Mouse (Mus musculus): ENCODE measurements around the gene Gm19668.
"Not testable (repeated sequence)": the region's sequence is repeated elsewhere in the genome, so short reads cannot be mapped to it uniquely, and the experiment has no call there.

The Gm19668 gene

GRCm38 (mm10) chr10:77794976-77795375 is 4.0 kb downstream of the Gm19668 start, which contains the start of gene Gm9639:
Gene Gm9639, minus strand, starts transcription at chr10:77795076.
- Histone ChIP-seq H3K27me3 (ENCODE audit: control insufficient read depth, insufficient read depth, low read length, poor library complexity, severe bottlenecking) (no peaks in the 10 kb centered on the region), H3K36me3 (ENCODE audit: control insufficient read depth, insufficient read depth, low read length, poor library complexity, severe bottlenecking) (no peaks in the 10 kb centered on the region)
- no peak for DNase-seq (ENCODE audit: low read depth, low spot score)

DNA sequence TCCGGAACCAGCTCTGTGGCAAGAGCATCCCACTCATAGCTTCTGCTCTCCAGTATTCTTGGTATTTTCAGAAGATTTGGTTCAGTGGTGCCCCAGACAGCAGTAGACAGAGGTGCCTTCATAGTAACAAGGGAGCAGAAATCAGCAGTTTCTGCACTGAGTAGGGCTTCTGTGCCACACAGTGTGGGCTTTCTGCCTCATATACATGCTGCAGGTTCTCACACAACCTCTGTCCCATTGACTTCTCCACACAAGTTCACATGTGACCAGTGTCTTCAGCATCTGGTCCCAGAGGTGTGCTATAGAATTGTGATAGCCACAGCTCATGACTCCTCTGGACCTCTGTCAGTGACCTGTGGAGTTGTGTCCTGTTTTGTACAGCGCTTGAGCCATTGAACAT is 10.3 kb downstream of the Gm19668 start:
- no peak for DNase-seq (ENCODE audit: low read depth, low spot score)
- Histone ChIP-seq H3K36me3 (ENCODE audit: control insufficient read depth, insufficient read depth, low read length, poor library complexity, severe bottlenecking) (no peaks in the 10 kb centered on the region), H3K27me3 (ENCODE audit: control insufficient read depth, insufficient read depth, low read length, poor library complexity, severe bottlenecking) (no peaks in the 10 kb centered on the region)

DNA sequence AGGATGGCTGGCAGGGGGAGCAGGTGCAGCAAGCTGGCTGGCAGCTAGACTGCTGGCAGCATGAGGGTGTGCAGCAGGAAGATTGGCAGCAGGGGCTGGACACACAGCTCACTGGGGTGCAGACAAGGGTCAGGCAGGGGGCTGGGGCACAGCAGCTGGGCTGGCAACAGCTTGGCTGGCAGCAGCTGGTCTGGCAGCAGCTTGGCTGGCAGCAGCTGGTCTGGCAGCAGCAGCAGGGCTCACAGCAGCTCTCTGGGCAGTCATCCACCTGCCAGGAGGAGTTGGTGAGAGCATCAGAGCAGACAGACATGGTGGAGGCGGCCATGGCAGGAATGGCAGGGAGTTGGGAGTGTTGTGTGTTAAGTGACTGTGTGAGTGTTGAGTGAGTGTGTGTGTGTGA is 11.1 kb downstream of the Gm19668 start, which contains the start of gene Gm7137:
Gene Gm7137 (minus strand): TSS at position 325 of the 400 bp plus-strand sequence.
- H3K27me3 ChIP-seq (ENCODE audit: control insufficient read depth, insufficient read depth, low read length, poor library complexity, severe bottlenecking); H3K36me3 ChIP-seq (ENCODE audit: control insufficient read depth, insufficient read depth, low read length, poor library complexity, severe bottlenecking); DNase-seq (ENCODE audit: low read depth, low spot score): not testable (repeated sequence)

DNA sequence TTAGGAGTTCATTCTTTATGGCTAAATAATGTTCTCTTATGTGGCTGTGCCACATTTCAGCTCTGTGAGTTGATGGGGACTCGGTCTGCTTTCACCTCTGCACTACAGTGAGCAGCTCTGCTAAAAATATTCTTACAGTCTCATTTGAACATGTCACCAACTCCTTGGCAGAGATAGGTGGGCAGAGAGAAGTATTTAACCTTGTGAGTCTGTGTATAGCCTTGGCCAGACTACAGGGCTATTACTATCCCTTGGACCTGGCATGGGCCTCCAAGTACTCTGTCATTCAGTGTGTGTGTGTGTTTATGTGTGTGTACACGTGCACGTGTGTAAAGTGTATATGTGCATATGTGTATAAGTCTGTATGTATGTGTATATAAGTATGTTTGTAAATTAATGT is 15.5 kb downstream of the Gm19668 start:
- H3K36me3 ChIP-seq (ENCODE audit: control insufficient read depth, insufficient read depth, low read length, poor library complexity, severe bottlenecking); DNase-seq (ENCODE audit: low read depth, low spot score); H3K27me3 ChIP-seq (ENCODE audit: control insufficient read depth, insufficient read depth, low read length, poor library complexity, severe bottlenecking): not testable (repeated sequence)

- not testable (repeated sequence) for H3K27me3 ChIP-seq (ENCODE audit: control insufficient read depth, insufficient read depth, low read length, poor library complexity, severe bottlenecking); DNase-seq (ENCODE audit: low read depth, low spot score); H3K36me3 ChIP-seq (ENCODE audit: control insufficient read depth, insufficient read depth, low read length, poor library complexity, severe bottlenecking)
Observed at GRCm38 (mm10) chr10:77782442-77782841, 16.5 kb downstream of the Gm19668 start, which contains the start of gene Gm3250. Gene Gm3250, minus strand, starts transcription at chr10:77782542.

GRCm38 (mm10) chr10:77776844-77777243 is 22.1 kb downstream of the Gm19668 start, which contains the start of gene Gm7138:
Gene Gm7138, minus strand, starts transcription at chr10:77776944.
- H3K27me3 ChIP-seq (ENCODE audit: control insufficient read depth, insufficient read depth, low read length, poor library complexity, severe bottlenecking); H3K36me3 ChIP-seq (ENCODE audit: control insufficient read depth, insufficient read depth, low read length, poor library complexity, severe bottlenecking); DNase-seq (ENCODE audit: low read depth, low spot score): not testable (repeated sequence)

GRCm38 (mm10) chr10:77772142-77772541 is 26.8 kb downstream of the Gm19668 start:
- DNase-seq (ENCODE audit: low read depth, low spot score); H3K36me3 ChIP-seq (ENCODE audit: control insufficient read depth, insufficient read depth, low read length, poor library complexity, severe bottlenecking); H3K27me3 ChIP-seq (ENCODE audit: control insufficient read depth, insufficient read depth, low read length, poor library complexity, severe bottlenecking): not testable (repeated sequence)

- not testable (repeated sequence) for H3K27me3 ChIP-seq (ENCODE audit: control insufficient read depth, insufficient read depth, low read length, poor library complexity, severe bottlenecking); DNase-seq (ENCODE audit: low read depth, low spot score); H3K36me3 ChIP-seq (ENCODE audit: control insufficient read depth, insufficient read depth, low read length, poor library complexity, severe bottlenecking)
Observed at GRCm38 (mm10) chr10:77771225-77771624, 27.7 kb downstream of the Gm19668 start, which contains the start of gene Gm3238. Gene Gm3238, minus strand, starts transcription at chr10:77771325.

GRCm38 (mm10) chr10:77769727-77770126 is 29.2 kb downstream of the Gm19668 start:
- H3K36me3 ChIP-seq (ENCODE audit: control insufficient read depth, insufficient read depth, low read length, poor library complexity, severe bottlenecking), result no peaks in the 10 kb centered on the region
- H3K27me3 ChIP-seq (ENCODE audit: control insufficient read depth, insufficient read depth, low read length, poor library complexity, severe bottlenecking), result no peaks in the 10 kb centered on the region

DNA sequence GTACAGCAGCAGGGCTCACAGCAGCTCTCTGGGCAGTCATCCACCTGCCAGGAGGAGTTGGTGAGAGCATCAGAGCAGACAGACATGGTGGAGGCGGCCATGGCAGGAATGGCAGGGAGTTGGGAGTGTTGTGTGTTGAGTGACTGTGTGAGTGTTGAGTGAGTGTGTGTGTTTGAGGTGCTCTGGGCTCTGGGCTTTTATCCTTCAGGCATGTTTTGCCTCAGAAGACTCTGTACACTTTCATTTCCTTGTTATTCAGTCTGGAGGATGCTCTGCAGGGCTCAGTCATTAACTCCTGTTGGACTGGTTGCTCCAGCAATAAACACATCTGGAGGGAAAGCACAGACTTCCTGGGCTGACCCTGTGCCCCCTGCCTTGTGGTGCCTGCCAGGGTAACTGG is 39.4 kb downstream of the Gm19668 start, which contains the start of gene Gm3233:
Gene Gm3233 (minus strand): TSS at position 101 of the 400 bp plus-strand sequence.
- H3K36me3 ChIP-seq (ENCODE audit: control insufficient read depth, insufficient read depth, low read length, poor library complexity, severe bottlenecking); DNase-seq (ENCODE audit: low read depth, low spot score); H3K27me3 ChIP-seq (ENCODE audit: control insufficient read depth, insufficient read depth, low read length, poor library complexity, severe bottlenecking): not testable (repeated sequence)

More at GRCm38 (mm10) chr10:77769727-77770126, 29.2 kb downstream of the Gm19668 start:
- DNase-seq (ENCODE audit: low read depth, low spot score), result no peak

- DNase-seq (ENCODE audit: low read depth, low spot score), result peak; percentile 13
- no peaks in the 10 kb centered on the region for H3K27me3 ChIP-seq (ENCODE audit: control insufficient read depth, insufficient read depth, low read length, poor library complexity, severe bottlenecking)
- H3K36me3 ChIP-seq (ENCODE audit: control insufficient read depth, insufficient read depth, low read length, poor library complexity, severe bottlenecking), result no peaks in the 10 kb centered on the region
Observed at GRCm38 (mm10) chr10:77753448-77753847, 45.5 kb downstream of the Gm19668 start.

DNA sequence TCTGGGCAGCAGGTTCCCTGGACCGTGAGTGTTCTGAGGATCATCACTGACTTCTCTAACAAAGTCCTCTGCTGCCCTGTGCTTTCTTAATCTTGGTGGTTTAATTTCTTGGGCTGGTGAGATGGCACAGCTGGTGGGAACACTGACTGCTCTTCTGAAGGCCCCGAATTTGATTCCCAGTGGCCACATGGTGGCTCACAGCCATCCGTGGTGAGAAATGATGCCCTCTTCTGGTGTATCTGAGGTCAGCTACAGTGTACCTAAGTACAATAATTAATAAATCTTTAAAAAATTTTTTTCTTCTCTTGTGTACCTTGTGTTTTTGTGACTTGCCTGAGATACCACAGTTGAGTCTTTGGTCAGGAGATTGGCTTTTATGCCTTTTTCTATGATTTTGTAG is 46.6 kb downstream of the Gm19668 start:
- peak; percentile 15 for DNase-seq (ENCODE audit: low read depth, low spot score)
- not testable (repeated sequence) for H3K27me3 ChIP-seq (ENCODE audit: control insufficient read depth, insufficient read depth, low read length, poor library complexity, severe bottlenecking); H3K36me3 ChIP-seq (ENCODE audit: control insufficient read depth, insufficient read depth, low read length, poor library complexity, severe bottlenecking)

DNA sequence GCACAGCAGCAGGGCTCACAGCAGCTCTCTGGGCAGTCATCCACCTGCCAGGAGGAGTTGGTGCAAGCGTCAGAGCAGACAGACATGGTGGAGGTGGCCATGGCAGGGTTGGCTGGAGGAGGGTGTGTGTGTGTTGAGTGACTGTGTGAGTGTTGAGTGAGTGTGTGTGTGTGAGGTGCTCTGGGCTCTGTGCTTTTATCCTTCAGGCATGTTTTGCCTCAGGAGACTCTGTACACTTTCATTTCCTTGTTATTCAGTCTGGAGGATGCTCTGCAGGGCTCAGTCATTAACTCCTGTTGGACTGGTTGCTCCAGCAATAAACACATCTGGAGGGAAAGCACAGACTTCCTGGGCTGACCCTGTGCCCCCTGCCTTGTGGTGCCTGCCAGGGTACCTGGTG is 47.7 kb downstream of the Gm19668 start, which contains the start of gene Gm9736:
Gene Gm9736 (minus strand): TSS at position 101 of the 400 bp plus-strand sequence.
- H3K36me3 ChIP-seq (ENCODE audit: control insufficient read depth, insufficient read depth, low read length, poor library complexity, severe bottlenecking); DNase-seq (ENCODE audit: low read depth, low spot score); H3K27me3 ChIP-seq (ENCODE audit: control insufficient read depth, insufficient read depth, low read length, poor library complexity, severe bottlenecking): not testable (repeated sequence)

- DNase-seq (ENCODE audit: low read depth, low spot score); H3K27me3 ChIP-seq (ENCODE audit: control insufficient read depth, insufficient read depth, low read length, poor library complexity, severe bottlenecking); H3K36me3 ChIP-seq (ENCODE audit: control insufficient read depth, insufficient read depth, low read length, poor library complexity, severe bottlenecking): not testable (repeated sequence)
Observed at GRCm38 (mm10) chr10:77750686-77751085, 48.2 kb downstream of the Gm19668 start.
